ENCODE assay signal across 18 mouse cellular contexts in the genomic region with DNA sequence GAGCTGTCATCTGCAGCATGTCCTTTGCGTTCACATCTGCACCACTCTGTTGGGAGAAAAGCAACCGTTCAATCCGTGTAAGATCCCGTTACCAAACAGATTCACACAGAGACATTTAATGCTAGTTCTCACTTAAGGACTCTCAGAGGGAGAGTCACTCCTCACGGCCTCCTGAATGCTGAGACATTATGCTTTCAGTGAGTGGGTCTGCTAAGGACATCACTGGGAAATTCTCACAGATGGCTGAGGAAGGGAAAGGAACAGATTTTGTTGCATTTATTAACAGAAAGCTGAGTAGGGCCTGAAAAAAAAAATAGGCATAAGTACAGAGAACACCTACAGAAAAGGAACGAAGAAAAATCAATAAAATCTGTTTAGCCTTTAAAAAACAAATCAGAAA. TPM values are rescaled to one million over a fixed set of nuclear protein-coding genes. Genes with fewer than 3 reads are reported as not detected.
A peak's percentile ranks its signal among the peaks of the same experiment; 100 is the strongest.
DNase-seq lines count a peak whose midpoint lies in the region; ATAC-seq lines count a peak whose summit lies in the region.
"Had no signal": no experiment of that assay in that cellular context is flagged by ENCODE, and none has a peak within 500 bp of the region (broad histone marks: within the 10 kb centered on the region; RNA-seq: fewer than 3 reads in every experiment).

No protein-coding gene starts in this region.

- no peak for ATAC-seq in megakaryocyte-erythroid progenitor cell, adult 5-6 weeks (replicated peaks; ENCODE audit: low FRiP score, low TSS enrichment, poor library complexity, severe bottlenecking)
- ATAC-seq: forebrain, embryonic 15.5 days had no signal

- intact Hi-C loops in left cerebral cortex, postnatal 14 days (cut with DNase I), result no loop called here
- intact Hi-C loops in left cerebral cortex, postnatal 36 days (cut with DNase I), result no loop called here

- peak; percentile 44 to 62 for DNase-seq in frontal cortex, adult 2 months (ENCODE audit: extremely low spot score in 1 of 2, low spot score in 1 of 2)
- DNase-seq in frontal cortex, postnatal 14 days (ENCODE audit: low spot score in 2 of 2), result no peak
- peak; percentile 50 to 57 for DNase-seq in left cerebral cortex, postnatal 14 days (ENCODE audit: low spot score in 2 of 2)
- no peak for DNase-seq in left cerebral cortex, postnatal 36 days (ENCODE audit: low spot score in 2 of 2)
- DNase-seq in brain, adult 2 months (ENCODE audit: low read depth, low spot score), result peak; percentile 79
- DNase-seq in telencephalon, adult 2 months (ENCODE audit: low read depth, low spot score), result peak; percentile 66
- DNase-seq: adrenal gland, postnatal 10 days; cerebellum, adult 11-12 months; cerebellum, adult 9-10 months; cerebellum, postnatal 25 days; gastrocnemius, postnatal 36 days; heart, adult 11 months; heart, postnatal 36 days had no signal

RNA-seq across cellular contexts. Expression of a gene that starts 13.8 kb away (rescaled TPM):
- polyA plus RNA-seq in frontal cortex, adult 2 months (2012; rRNA removed), result 15.8 and 17.9 TPM in 2 replicates
- total RNA-seq in left cerebral cortex, postnatal 14 days (2021), result 1 to 10 TPM; 7.5 to 7.8 TPM
- total RNA-seq in left cerebral cortex, postnatal 36 days (2021), result 10 to 100 TPM in 1 of 2 experiments, 1 to 10 TPM in 1; 6.3 to 13.4 TPM
- 59.0 and 63.9 TPM in 2 replicates for total RNA-seq in megakaryocyte-erythroid progenitor cell, adult 5-6 weeks (2014; fragmentation: Nextera tagmentation)
- total RNA-seq in megakaryocyte-erythroid progenitor cell, adult 5-6 weeks (2017), result 59.2 and 64.2 TPM in 2 replicates

RNA-seq across cellular contexts. Expression of a gene that starts 24.7 kb away (rescaled TPM):
- 62.5 and 63.5 TPM in 2 replicates for polyA plus RNA-seq in frontal cortex, adult 2 months (2012; rRNA removed)
- total RNA-seq in left cerebral cortex, postnatal 14 days (2021), result 10 to 100 TPM; 67.3 to 71.2 TPM
- total RNA-seq in left cerebral cortex, postnatal 36 days (2021), result 10 to 100 TPM; 64.4 to 68.0 TPM
- 69.0 and 127 TPM in 2 replicates for total RNA-seq in megakaryocyte-erythroid progenitor cell, adult 5-6 weeks (2014; fragmentation: Nextera tagmentation)
- 49.5 and 59.1 TPM in 2 replicates for total RNA-seq in megakaryocyte-erythroid progenitor cell, adult 5-6 weeks (2017)

RNA-seq across cellular contexts. Expression of a gene that starts 28.1 kb away (rescaled TPM):
- polyA plus RNA-seq in frontal cortex, adult 2 months (2012; rRNA removed), result 388 and 439 TPM in 2 replicates
- 100 to 1,000 TPM; 468 to 474 TPM for total RNA-seq in left cerebral cortex, postnatal 14 days (2021)
- total RNA-seq in left cerebral cortex, postnatal 36 days (2021), result 100 to 1,000 TPM; 292 to 336 TPM
- total RNA-seq in megakaryocyte-erythroid progenitor cell, adult 5-6 weeks (2014; fragmentation: Nextera tagmentation), result 6.0 and 6.9 TPM in 2 replicates
- 1.9 and 3.6 TPM in 2 replicates for total RNA-seq in megakaryocyte-erythroid progenitor cell, adult 5-6 weeks (2017)

RNA-seq across cellular contexts. Expression of a gene that starts 37.5 kb away (rescaled TPM):
- polyA plus RNA-seq in frontal cortex, adult 2 months (2012; rRNA removed), result 0.29 and 0.30 TPM in 2 replicates
- not detected for total RNA-seq in left cerebral cortex, postnatal 14 days (2021)
- under 1 TPM; 0.20 to 0.27 TPM for total RNA-seq in left cerebral cortex, postnatal 36 days (2021)
- total RNA-seq in megakaryocyte-erythroid progenitor cell, adult 5-6 weeks (2014; fragmentation: Nextera tagmentation), result 0.92 and 2.5 TPM in 2 replicates
- 0.27 TPM in 1 of 2 replicates, not detected in the other for total RNA-seq in megakaryocyte-erythroid progenitor cell, adult 5-6 weeks (2017)
- total RNA-seq: gastrocnemius, adult 8-10 months; gastrocnemius, postnatal 36 days; heart, postnatal 36 days had no signal
- polyA plus RNA-seq: heart, postnatal 0 days; hindbrain, embryonic 11.5 days had no signal

RNA-seq across cellular contexts. Expression of a gene that starts 43.6 kb away (rescaled TPM):
- polyA plus RNA-seq in frontal cortex, adult 2 months (2012; rRNA removed), result 34.6 and 35.8 TPM in 2 replicates
- 10 to 100 TPM; 40.3 to 40.5 TPM for total RNA-seq in left cerebral cortex, postnatal 14 days (2021)
- total RNA-seq in left cerebral cortex, postnatal 36 days (2021), result 10 to 100 TPM; 20.2 to 21.0 TPM
- 0.27 TPM in 1 of 2 replicates, not detected in the other for total RNA-seq in megakaryocyte-erythroid progenitor cell, adult 5-6 weeks (2014; fragmentation: Nextera tagmentation)
- 0.99 TPM in 1 of 2 replicates, not detected in the other for total RNA-seq in megakaryocyte-erythroid progenitor cell, adult 5-6 weeks (2017)

Comparison
In these comparisons a context has a peak if more than half of its experiments do, and no peak if none do; other contexts are left out.
1. DNase-seq: peak in frontal cortex, adult 2 months (2 of 2), left cerebral cortex, postnatal 14 days (2 of 2), brain, adult 2 months (single experiment) and telencephalon, adult 2 months (single experiment); none in frontal cortex, postnatal 14 days (0 of 2) and left cerebral cortex, postnatal 36 days (0 of 2).
2. RNA of a gene that starts 13.8 kb away (total RNA-seq): 59.0 to 64.2 TPM in megakaryocyte-erythroid progenitor cell, adult 5-6 weeks; 6.3 to 13.4 TPM in left cerebral cortex, postnatal 36 days and 7.5 to 7.8 TPM in left cerebral cortex, postnatal 14 days; every median in the first group is over 4 times any median in the second.
3. RNA of a gene that starts 28.1 kb away (total RNA-seq): 468 to 474 TPM in left cerebral cortex, postnatal 14 days and 292 to 336 TPM in left cerebral cortex, postnatal 36 days; 1.9 to 6.9 TPM in megakaryocyte-erythroid progenitor cell, adult 5-6 weeks; every median in the first group is over 10 times any median in the second.